Mouse (Mus musculus): Measurements from ENCODE around the gene Eaf2. TPM values are rescaled to one million over a fixed set of nuclear protein-coding genes. Genes with fewer than 3 reads are reported as not detected.

Eaf2 gene
- polyA plus RNA-seq, 1 experiment, result 1.2 TPM

DNA sequence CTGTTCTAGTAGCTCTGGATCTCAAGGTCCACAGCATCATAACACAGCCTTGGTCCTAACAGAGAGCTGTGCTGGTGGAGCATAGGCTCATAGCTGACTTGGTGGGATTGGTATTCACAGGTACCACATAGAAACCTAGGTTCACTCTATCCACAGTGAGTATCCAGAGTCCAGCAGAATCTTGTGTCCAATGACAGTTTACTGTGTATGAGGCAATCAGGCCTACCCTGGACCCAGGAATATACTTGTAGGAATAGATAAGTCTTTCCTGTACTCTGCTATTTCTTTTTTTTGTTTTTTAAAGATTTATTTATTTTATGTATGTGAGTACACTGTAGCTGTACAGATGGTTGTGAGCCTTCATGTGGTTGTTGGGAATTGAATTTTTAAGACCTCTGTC lies 57.9 kb downstream of the Eaf2 start:
- H3K4me3 ChIP-seq (ENCODE audit: control insufficient read depth, insufficient read depth, low read length), result no peak overlapping the region
- DNase-seq, result no peak
- no peaks in the 10 kb centered on the region for H3K27me3 ChIP-seq (ENCODE audit: control insufficient read depth, insufficient read depth, low read length)
- H3K36me3 ChIP-seq (ENCODE audit: control insufficient read depth, insufficient read depth, low read length), result no peaks in the 10 kb centered on the region
- no peaks in the 10 kb centered on the region for H3K4me1 ChIP-seq (replicated peaks; ENCODE audit: control insufficient read depth, insufficient read depth, low read length)
- no peak overlapping the region for H3K27ac ChIP-seq (ENCODE audit: control insufficient read depth, insufficient read depth, low read length)
- TF ChIP-seq CTCF (IDR thresholded peaks at IDR 0.05; ENCODE audit: borderline replicate concordance, control insufficient read depth, extremely low read depth, insufficient read depth, low read length, poor library complexity), result no peak
- TF ChIP-seq POLR2A (IDR thresholded peaks at IDR 0.05; ENCODE audit: control insufficient read depth, extremely low read depth, insufficient read depth, low read length, poor library complexity), result no peak

DNA sequence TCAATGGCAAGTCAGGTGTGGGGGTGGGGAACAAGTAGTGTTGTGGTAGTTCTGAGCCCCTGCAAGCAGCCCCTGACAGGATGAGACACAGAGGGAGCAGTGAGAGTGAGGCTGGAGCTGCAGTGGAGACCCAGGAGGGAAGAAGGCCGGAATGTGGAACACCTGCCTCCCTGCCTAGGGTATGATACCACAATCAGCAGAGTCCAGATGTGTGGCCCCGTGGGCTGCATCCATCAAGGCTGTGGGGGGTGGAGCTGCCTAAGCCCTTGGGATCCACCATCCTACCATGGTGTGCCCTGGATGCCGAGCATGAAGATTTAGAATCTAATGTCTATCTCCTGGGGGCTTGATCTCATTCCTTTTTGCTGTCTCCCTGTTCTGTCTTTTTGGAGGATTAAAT lies 61.1 kb downstream of the Eaf2 start:
- H3K4me3 ChIP-seq (ENCODE audit: control insufficient read depth, insufficient read depth, low read length), result no peak overlapping the region
- 84% methylated on average over 3 of the region's 3 CpGs for WGBS
- no peaks in the 10 kb centered on the region for H3K36me3 ChIP-seq (ENCODE audit: control insufficient read depth, insufficient read depth, low read length)
- no peaks in the 10 kb centered on the region for H3K27me3 ChIP-seq (ENCODE audit: control insufficient read depth, insufficient read depth, low read length)
- DNase-seq, result no peak
- no peak overlapping the region for H3K27ac ChIP-seq (ENCODE audit: control insufficient read depth, insufficient read depth, low read length)
- TF ChIP-seq POLR2A (IDR thresholded peaks at IDR 0.05; ENCODE audit: control insufficient read depth, extremely low read depth, insufficient read depth, low read length, poor library complexity), result no peak
- no peak for TF ChIP-seq CTCF (IDR thresholded peaks at IDR 0.05; ENCODE audit: borderline replicate concordance, control insufficient read depth, extremely low read depth, insufficient read depth, low read length, poor library complexity)
- H3K4me1 ChIP-seq (replicated peaks; ENCODE audit: control insufficient read depth, insufficient read depth, low read length), result no peaks in the 10 kb centered on the region

DNA sequence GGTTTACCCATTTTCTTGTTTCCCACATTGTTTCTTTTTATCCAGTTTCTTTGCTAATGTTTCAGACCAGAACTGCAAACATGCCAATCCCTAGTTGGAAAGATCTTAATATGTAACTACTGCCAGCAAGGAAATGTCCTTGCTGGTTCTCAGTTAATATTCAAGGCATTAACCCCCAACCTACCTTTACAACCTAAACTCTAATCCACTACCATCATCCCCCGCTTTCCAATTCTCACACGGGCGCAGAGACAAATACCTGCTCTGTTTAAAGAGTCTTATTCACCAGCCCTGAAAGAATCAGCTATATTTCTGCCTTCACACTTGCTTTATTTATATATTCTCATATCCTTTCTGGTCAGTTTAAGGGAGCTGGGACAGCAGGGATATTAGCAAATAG lies 66.2 kb downstream of the Eaf2 start:
- Histone ChIP-seq H3K4me1 (replicated peaks; ENCODE audit: control insufficient read depth, insufficient read depth, low read length) (no peaks in the 10 kb centered on the region), H3K4me3 (ENCODE audit: control insufficient read depth, insufficient read depth, low read length) (no peak overlapping the region), H3K36me3 (ENCODE audit: control insufficient read depth, insufficient read depth, low read length) (no peaks in the 10 kb centered on the region), H3K27ac (ENCODE audit: control insufficient read depth, insufficient read depth, low read length) (no peak overlapping the region), H3K27me3 (ENCODE audit: control insufficient read depth, insufficient read depth, low read length) (no peaks in the 10 kb centered on the region)
- TF ChIP-seq CTCF (IDR thresholded peaks at IDR 0.05; ENCODE audit: borderline replicate concordance, control insufficient read depth, extremely low read depth, insufficient read depth, low read length, poor library complexity) (no peak), POLR2A (IDR thresholded peaks at IDR 0.05; ENCODE audit: control insufficient read depth, extremely low read depth, insufficient read depth, low read length, poor library complexity) (no peak)
- DNase-seq, result no peak
- WGBS, result 99% methylated on average over 3 of the region's 3 CpGs

DNA sequence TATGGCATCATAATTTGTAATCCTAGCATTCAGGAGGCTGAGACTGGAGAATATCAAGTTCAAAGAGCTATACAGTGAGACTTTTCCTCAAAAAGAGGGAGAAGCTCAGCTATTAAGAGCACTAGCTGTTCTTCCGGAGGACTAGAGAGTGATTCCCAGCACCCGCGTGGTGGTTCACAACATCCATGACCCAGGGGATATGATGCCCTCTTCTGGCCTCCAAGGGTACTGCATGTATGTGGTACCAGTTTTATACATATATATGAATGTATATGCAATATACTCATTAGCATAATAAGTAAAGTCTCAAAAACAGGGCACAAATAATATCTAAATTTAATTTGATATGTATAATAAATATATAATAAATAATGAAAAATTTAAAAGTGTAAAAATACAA lies 72.4 kb downstream of the Eaf2 start:
- Histone ChIP-seq H3K4me3 (ENCODE audit: control insufficient read depth, insufficient read depth, low read length) (no peak overlapping the region), H3K27ac (ENCODE audit: control insufficient read depth, insufficient read depth, low read length) (no peak overlapping the region), H3K4me1 (replicated peaks; ENCODE audit: control insufficient read depth, insufficient read depth, low read length) (no peaks in the 10 kb centered on the region), H3K27me3 (ENCODE audit: control insufficient read depth, insufficient read depth, low read length) (no peaks in the 10 kb centered on the region), H3K36me3 (ENCODE audit: control insufficient read depth, insufficient read depth, low read length) (no peaks in the 10 kb centered on the region)
- no peak for TF ChIP-seq POLR2A (IDR thresholded peaks at IDR 0.05; ENCODE audit: control insufficient read depth, extremely low read depth, insufficient read depth, low read length, poor library complexity)
- TF ChIP-seq CTCF (IDR thresholded peaks at IDR 0.05; ENCODE audit: borderline replicate concordance, control insufficient read depth, extremely low read depth, insufficient read depth, low read length, poor library complexity), result no peak
- DNase-seq, result no peak
- WGBS, result 95% methylated on average over 3 of the region's 3 CpGs

DNA sequence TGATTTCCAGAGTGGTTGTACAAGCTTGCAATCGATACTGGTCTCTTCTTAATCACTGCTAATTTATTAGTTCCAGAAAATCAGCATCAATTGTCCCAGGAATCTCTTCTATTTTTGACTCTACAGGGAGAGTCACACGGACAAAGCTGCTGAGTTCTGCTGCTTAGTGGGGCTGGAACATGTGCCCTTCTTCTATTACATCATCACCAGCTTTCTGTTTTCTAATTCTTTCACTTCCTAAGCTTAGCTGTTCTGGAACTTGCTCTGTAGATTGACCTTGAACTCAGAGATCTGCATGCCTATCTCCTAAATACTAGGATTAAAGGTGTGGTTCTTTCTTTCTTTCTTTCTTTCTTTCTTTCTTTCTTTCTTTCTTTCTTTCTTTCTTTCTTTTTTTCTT lies 76.5 kb downstream of the Eaf2 start:
- Histone ChIP-seq H3K27me3 (ENCODE audit: control insufficient read depth, insufficient read depth, low read length) (no peaks in the 10 kb centered on the region), H3K4me3 (ENCODE audit: control insufficient read depth, insufficient read depth, low read length) (no peak overlapping the region), H3K27ac (ENCODE audit: control insufficient read depth, insufficient read depth, low read length) (no peak overlapping the region), H3K36me3 (ENCODE audit: control insufficient read depth, insufficient read depth, low read length) (no peaks in the 10 kb centered on the region), H3K4me1 (replicated peaks; ENCODE audit: control insufficient read depth, insufficient read depth, low read length) (no peaks in the 10 kb centered on the region)
- 89% methylated on average over 2 of the region's 2 CpGs for WGBS
- no peak for DNase-seq
- TF ChIP-seq POLR2A (IDR thresholded peaks at IDR 0.05; ENCODE audit: control insufficient read depth, extremely low read depth, insufficient read depth, low read length, poor library complexity) (no peak), CTCF (IDR thresholded peaks at IDR 0.05; ENCODE audit: borderline replicate concordance, control insufficient read depth, extremely low read depth, insufficient read depth, low read length, poor library complexity) (no peak)

DNA sequence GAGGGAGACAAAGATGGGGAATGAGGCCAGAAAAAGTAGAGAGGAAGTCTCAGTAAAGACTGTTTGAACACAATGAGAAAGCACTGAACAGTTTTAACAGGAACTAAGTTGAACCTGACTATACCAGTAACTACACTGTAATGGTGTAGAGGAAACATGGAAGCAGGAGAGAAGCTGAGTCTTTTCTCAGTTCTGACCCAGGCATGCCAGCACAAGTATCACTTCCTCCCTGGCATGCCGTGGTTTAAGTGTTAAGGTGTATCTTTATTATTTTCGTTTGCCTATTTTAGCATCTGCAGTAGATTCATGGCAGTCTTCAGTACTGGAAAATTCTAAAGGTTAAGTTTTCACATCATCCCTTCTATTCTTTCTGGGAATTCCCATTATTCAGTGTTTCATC lies 79.8 kb downstream of the Eaf2 start:
- no peaks in the 10 kb centered on the region for H3K36me3 ChIP-seq (ENCODE audit: control insufficient read depth, insufficient read depth, low read length)

DNA sequence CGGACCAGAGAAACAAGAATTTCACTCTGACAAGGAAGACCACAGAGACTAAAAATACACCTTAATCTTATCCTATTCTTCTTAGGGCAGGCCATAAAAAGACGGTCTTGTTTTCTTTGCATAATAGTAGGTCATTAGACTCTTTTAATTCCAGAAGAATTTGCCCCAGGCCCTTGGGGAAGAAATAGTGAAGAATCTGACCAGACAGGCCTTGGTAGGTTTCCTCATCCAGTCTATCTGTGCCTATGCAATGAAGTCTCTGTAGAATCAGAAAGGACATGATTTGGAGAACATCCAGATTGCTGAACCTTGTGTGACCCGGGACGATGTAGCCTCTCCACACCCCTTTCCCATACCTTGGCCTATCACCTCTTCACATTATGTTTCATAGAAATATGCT lies 84.6 kb downstream of the Eaf2 start:
- Histone ChIP-seq H3K36me3 (ENCODE audit: control insufficient read depth, insufficient read depth, low read length) (no peaks in the 10 kb centered on the region), H3K4me1 (replicated peaks; ENCODE audit: control insufficient read depth, insufficient read depth, low read length) (no peaks in the 10 kb centered on the region), H3K27me3 (ENCODE audit: control insufficient read depth, insufficient read depth, low read length) (no peaks in the 10 kb centered on the region), H3K27ac (ENCODE audit: control insufficient read depth, insufficient read depth, low read length) (no peak overlapping the region), H3K4me3 (ENCODE audit: control insufficient read depth, insufficient read depth, low read length) (no peak overlapping the region)
- no peak for DNase-seq
- 92% methylated on average over 4 of the region's 4 CpGs for WGBS
- TF ChIP-seq CTCF (IDR thresholded peaks at IDR 0.05; ENCODE audit: borderline replicate concordance, control insufficient read depth, extremely low read depth, insufficient read depth, low read length, poor library complexity), result no peak
- no peak for TF ChIP-seq POLR2A (IDR thresholded peaks at IDR 0.05; ENCODE audit: control insufficient read depth, extremely low read depth, insufficient read depth, low read length, poor library complexity)

More for the DNA sequence above, 79.8 kb downstream of the Eaf2 start:
- H3K4me1 ChIP-seq (replicated peaks; ENCODE audit: control insufficient read depth, insufficient read depth, low read length), result no peaks in the 10 kb centered on the region
- TF ChIP-seq POLR2A (IDR thresholded peaks at IDR 0.05; ENCODE audit: control insufficient read depth, extremely low read depth, insufficient read depth, low read length, poor library complexity), result no peak
- no peak for TF ChIP-seq CTCF (IDR thresholded peaks at IDR 0.05; ENCODE audit: borderline replicate concordance, control insufficient read depth, extremely low read depth, insufficient read depth, low read length, poor library complexity)
- WGBS, result 32% methylated on average over 2 of the region's 2 CpGs
- no peaks in the 10 kb centered on the region for H3K27me3 ChIP-seq (ENCODE audit: control insufficient read depth, insufficient read depth, low read length)
- H3K4me3 ChIP-seq (ENCODE audit: control insufficient read depth, insufficient read depth, low read length), result no peak overlapping the region
- DNase-seq, result no peak
- H3K27ac ChIP-seq (ENCODE audit: control insufficient read depth, insufficient read depth, low read length), result no peak overlapping the region

Data from thymus, adult 2 months (tissue).